Mouse (Mus musculus) embryonic fibroblast, embryonic 13.5 days (primary cell): Measurements from ENCODE around the gene Trpm8.

Experiments
- CTCF ChIP-seq: IDR thresholded peaks from 2 replicates; pipeline ENCODE4 v1.5.1; 2011; ENCODE audit warnings: mild to moderate bottlenecking, control low read depth, low read length, moderate library complexity, borderline replicate concordance; ENCODE audit not compliant: insufficient read depth
- POLR2A ChIP-seq: IDR thresholded peaks from 2 replicates; pipeline ENCODE4 v1.6.1; 2011; ENCODE audit warnings: low read depth, mild to moderate bottlenecking, control low read depth, low read length, moderate library complexity

DNA sequence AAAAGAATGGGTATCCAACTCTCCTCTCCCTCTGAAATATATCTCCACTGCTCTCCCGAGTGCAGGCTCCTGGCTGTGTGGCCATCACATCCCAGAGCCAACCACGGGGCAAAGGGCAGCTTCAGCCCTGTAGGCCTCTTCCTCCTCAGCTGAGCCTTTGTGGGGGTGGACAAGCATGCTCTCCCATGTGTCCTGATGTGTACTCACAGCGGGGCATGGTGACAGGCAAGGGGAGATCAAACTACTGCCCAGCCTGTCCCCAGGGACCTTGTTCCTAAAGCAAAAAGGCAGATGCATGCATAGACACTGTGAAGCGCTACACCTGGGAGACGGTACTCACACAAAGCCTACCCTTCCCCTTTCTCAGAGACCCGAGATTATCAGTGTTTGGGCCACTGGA, 17.3 kb upstream of the Trpm8 start:
- no peak for TF ChIP-seq POLR2A
- TF ChIP-seq CTCF = no peak
